Mouse (Mus musculus): ENCODE measurements around the gene Tpra1. TPM values are rescaled to one million over a fixed set of nuclear protein-coding genes. Genes with fewer than 3 reads are reported as not detected.

Gene Tpra1
- polyA plus RNA-seq, 1 experiment from 2014 or later, result 41.4 TPM

DNA sequence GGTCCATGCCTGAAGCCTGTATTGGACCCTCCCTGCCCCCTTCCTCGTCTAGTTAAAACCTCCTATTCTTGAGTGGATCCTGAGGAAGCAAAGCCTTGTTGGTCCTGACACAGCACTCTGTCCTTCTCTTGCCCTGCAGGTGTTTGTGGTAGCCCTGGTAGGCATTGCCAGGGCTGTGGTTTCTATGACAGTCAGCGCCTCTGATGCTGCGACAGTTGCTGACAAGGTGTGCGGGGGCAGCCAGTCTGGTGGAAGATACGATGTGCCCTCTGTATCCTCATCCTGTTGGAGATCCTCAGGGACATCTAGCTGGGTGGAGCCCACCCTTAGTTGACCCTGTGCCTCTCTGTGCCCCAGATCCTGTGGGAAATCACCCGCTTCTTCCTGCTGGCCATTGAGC is 7.1 kb downstream of the Tpra1 start:
- H3K27ac ChIP-seq, result no peak overlapping the region
- peaks cover 46% of the 10 kb centered on the region for H3K4me1 ChIP-seq (replicated peaks)
- H3K9me3 ChIP-seq (replicated peaks), result no peaks in the 10 kb centered on the region
- H3K4me3 ChIP-seq, result no peak overlapping the region
- no peak overlapping the region for H3K9ac ChIP-seq
- no peaks in the 10 kb centered on the region for H3K27me3 ChIP-seq
- ATAC-seq (replicated peaks; ENCODE audit: insufficient number of reproducible peaks, insufficient read depth, low FRiP score, low read depth), result no peak
- WGBS, result 75% methylated on average over 6 of the region's 6 CpGs
- no peak overlapping the region for H3K4me2 ChIP-seq
- peaks cover 26% of the 10 kb centered on the region; the same call in 1 of the 2 replicates for H3K36me3 ChIP-seq

DNA sequence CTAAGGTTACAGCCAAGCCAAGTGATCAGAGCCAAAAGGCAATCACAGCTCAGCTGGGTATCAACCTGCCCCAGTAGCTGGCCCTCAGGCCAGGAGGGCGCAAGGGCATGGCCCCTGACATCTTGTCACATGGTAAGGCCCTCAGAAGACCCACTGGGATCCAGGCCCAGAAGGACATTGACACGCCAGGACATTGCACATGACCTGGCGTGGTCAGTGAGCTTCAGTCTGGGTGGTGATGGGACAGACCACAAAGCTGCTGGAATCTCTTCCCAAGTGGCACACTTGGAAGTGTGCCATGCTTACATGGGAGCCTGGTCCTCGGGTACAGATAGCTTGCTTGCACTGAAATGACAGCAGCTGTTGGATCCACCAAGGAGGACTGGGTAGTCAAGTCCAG is 11.0 kb downstream of the Tpra1 start:
- H3K4me3 ChIP-seq, result no peak overlapping the region
- peaks cover 26% of the 10 kb centered on the region; the same call in 1 of the 2 replicates for H3K36me3 ChIP-seq
- no peaks in the 10 kb centered on the region for H3K27me3 ChIP-seq
- no peak overlapping the region for H3K4me2 ChIP-seq
- peak overlapping the region; percentile 47; the same call in 1 of the 2 replicates for H3K27ac ChIP-seq
- ATAC-seq (replicated peaks; ENCODE audit: insufficient number of reproducible peaks, insufficient read depth, low FRiP score, low read depth), result no peak
- H3K9ac ChIP-seq, result no peak overlapping the region
- peaks cover 24% of the 10 kb centered on the region for H3K4me1 ChIP-seq (replicated peaks)
- H3K9me3 ChIP-seq (replicated peaks), result no peaks in the 10 kb centered on the region
- 54% methylated on average over 4 of the region's 4 CpGs for WGBS

DNA sequence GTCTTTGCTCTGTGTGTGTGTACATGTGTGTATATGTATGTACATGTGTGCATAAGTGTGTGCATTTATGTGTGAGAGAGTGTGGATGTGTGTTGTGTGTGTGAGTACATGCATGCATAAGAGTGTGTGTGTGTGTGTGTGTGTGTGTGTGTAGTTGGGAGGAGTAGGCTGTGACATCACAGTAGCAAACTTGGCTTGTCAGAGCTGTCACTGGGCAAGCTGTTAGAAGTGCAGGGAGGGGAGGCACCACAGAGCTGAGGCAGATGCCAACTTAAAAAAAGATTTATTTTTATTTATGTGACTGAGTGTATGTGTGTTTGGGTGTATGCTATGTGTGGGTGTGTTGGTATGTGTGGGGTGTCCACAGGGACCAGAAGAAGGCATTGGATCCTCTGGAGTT is 11.4 kb downstream of the Tpra1 start:
- Histone ChIP-seq H3K9ac (no peak overlapping the region), H3K4me3 (no peak overlapping the region), H3K27ac (0 out of 2 replicates have a peak overlapping the region, but pooled peaks have one; percentile 47), H3K4me2 (no peak overlapping the region), H3K4me1 (replicated peaks) (peaks cover 24% of the 10 kb centered on the region), H3K36me3 (peaks cover 26% of the 10 kb centered on the region; the same call in 1 of the 2 replicates), H3K27me3 (no peaks in the 10 kb centered on the region), H3K9me3 (replicated peaks) (no peaks in the 10 kb centered on the region)
- ATAC-seq (replicated peaks; ENCODE audit: insufficient number of reproducible peaks, insufficient read depth, low FRiP score, low read depth), result no peak

GRCm38 (mm10) chr6:88914799-88915198 is 12.7 kb downstream of the Tpra1 start:
- Histone ChIP-seq H3K27me3 (no peaks in the 10 kb centered on the region), H3K9me3 (replicated peaks) (no peaks in the 10 kb centered on the region), H3K4me2 (no peak overlapping the region), H3K36me3 (peaks cover 18% of the 10 kb centered on the region; the same call in 1 of the 2 replicates), H3K4me1 (replicated peaks) (peaks cover 24% of the 10 kb centered on the region), H3K4me3 (no peak overlapping the region), H3K9ac (no peak overlapping the region), H3K27ac (peak overlapping the region; percentile 20)
- 44% methylated on average over 5 of the region's 5 CpGs for WGBS
- no peak for ATAC-seq (replicated peaks; ENCODE audit: insufficient number of reproducible peaks, insufficient read depth, low FRiP score, low read depth)

DNA sequence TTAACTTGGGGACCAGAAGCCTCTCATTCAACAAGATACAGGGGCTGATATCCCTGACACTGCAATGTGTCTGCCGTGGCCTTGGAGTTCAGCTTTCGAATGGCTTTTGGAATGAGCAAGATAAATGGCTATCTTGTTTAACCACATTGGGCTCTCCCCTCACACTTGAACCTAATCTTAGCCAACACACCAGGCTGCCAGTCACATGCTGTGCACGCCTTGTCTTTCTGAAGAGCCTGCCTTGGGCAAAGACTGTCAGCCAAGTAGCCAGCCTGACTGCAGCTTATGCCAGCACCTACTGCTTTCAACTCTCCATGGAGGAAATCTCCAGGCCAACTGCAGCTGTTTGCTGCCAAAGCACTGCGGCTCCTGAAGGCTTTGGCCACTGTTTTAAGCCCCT is 13.5 kb downstream of the Tpra1 start:
- no peak overlapping the region for H3K4me2 ChIP-seq
- peak overlapping the region; percentile 20 for H3K27ac ChIP-seq
- no peak overlapping the region for H3K9ac ChIP-seq
- H3K36me3 ChIP-seq, result peaks cover 12% of the 10 kb centered on the region; the same call in 1 of the 2 replicates
- no peaks in the 10 kb centered on the region for H3K27me3 ChIP-seq
- no peak; the same call in 1 of the 2 replicates for ATAC-seq (replicated peaks; ENCODE audit: insufficient number of reproducible peaks, insufficient read depth, low FRiP score, low read depth)
- H3K4me1 ChIP-seq (replicated peaks), result peaks cover 24% of the 10 kb centered on the region
- WGBS, result 36% methylated on average over 4 of the region's 4 CpGs
- no peak overlapping the region for H3K4me3 ChIP-seq
- no peaks in the 10 kb centered on the region for H3K9me3 ChIP-seq (replicated peaks)

- Histone ChIP-seq H3K9me3 (replicated peaks) (no peaks in the 10 kb centered on the region), H3K27ac (no peak overlapping the region), H3K4me1 (replicated peaks) (peaks cover 24% of the 10 kb centered on the region), H3K4me3 (no peak overlapping the region), H3K36me3 (peaks cover 6% of the 10 kb centered on the region; the same call in 1 of the 2 replicates), H3K4me2 (no peak overlapping the region), H3K9ac (no peak overlapping the region), H3K27me3 (no peaks in the 10 kb centered on the region)
- no peak for ATAC-seq (replicated peaks; ENCODE audit: insufficient number of reproducible peaks, insufficient read depth, low FRiP score, low read depth)
- WGBS, result 71% methylated on average over 1 of the region's 1 CpGs
Measured at GRCm38 (mm10) chr6:88916153-88916552, 14.1 kb downstream of the Tpra1 start.

DNA sequence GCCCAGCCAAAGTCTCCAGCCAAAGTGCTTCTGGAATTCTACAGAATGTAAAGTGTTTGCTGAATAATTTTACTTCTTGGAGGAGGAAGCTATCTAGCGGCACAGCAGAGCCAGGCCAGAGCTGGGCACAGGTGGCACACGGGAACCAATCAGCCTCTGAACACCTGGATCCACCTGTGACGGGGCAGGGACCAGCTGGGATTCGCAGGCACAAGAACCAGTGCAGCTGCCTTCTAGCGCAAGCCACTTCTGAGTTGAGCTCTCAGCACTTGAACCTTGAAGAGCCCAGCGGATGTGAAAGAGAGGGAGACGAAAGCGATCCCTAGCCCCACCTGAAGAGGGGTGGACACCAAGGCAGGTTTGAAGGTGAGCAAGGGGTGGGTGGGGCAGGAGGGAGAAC is 16.8 kb downstream of the Tpra1 start:
- no peak for ATAC-seq (replicated peaks; ENCODE audit: insufficient number of reproducible peaks, insufficient read depth, low FRiP score, low read depth)
- Histone ChIP-seq H3K27me3 (no peaks in the 10 kb centered on the region), H3K36me3 (no peaks in the 10 kb centered on the region), H3K4me2 (no peak overlapping the region), H3K4me3 (no peak overlapping the region), H3K9me3 (replicated peaks) (no peaks in the 10 kb centered on the region), H3K4me1 (replicated peaks) (peaks cover 9% of the 10 kb centered on the region), H3K9ac (no peak overlapping the region), H3K27ac (no peak overlapping the region)
- 75% methylated on average over 8 of the region's 8 CpGs for WGBS

- H3K36me3 ChIP-seq, result no peaks in the 10 kb centered on the region
- peaks cover 47% of the 10 kb centered on the region for H3K4me1 ChIP-seq (replicated peaks)
- ATAC-seq (replicated peaks; ENCODE audit: insufficient number of reproducible peaks, insufficient read depth, low FRiP score, low read depth), result peak; percentile 72
- WGBS, result 14% methylated on average over 5 of the region's 5 CpGs
- H3K27ac ChIP-seq, result peak overlapping the region; percentile 77
- no peak overlapping the region for H3K4me3 ChIP-seq
- H3K27me3 ChIP-seq, result no peaks in the 10 kb centered on the region
- no peaks in the 10 kb centered on the region for H3K9me3 ChIP-seq (replicated peaks)
- no peak overlapping the region for H3K4me2 ChIP-seq
- H3K9ac ChIP-seq, result no peak overlapping the region
Measured at GRCm38 (mm10) chr6:88924502-88925275, 22.6 kb downstream of the Tpra1 start.

DNA sequence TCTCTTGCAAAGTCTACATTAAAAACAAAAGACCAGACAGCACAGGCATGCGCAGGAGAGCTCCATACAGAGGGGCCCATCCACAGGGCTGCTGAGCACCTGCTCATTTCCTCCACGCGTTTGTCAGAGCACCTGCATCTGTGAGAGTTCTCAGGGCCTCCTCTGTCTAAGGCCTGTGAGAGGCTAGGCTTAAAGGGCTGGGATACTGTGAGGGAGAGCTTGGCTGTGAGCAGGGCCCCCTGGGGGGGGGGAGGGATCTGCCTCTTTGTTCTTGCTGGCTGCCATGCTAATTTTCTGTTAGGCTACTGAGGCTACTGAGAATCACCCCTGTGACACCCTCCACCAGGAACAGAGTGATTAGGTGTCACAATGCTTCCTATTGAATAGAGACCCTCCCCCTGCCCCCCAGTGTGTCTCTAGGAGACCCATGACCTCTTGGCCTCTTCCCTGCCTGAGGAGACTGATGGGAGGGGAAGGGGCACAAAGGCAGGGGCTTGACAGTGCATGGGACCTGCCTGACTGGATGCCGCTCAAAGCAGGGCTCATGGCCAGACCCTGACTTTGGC is 23.7 kb downstream of the Tpra1 start:
- peak overlapping the region; percentile 77 for H3K27ac ChIP-seq
- 36% methylated on average over 4 of the region's 4 CpGs for WGBS
- H3K4me3 ChIP-seq, result no peak overlapping the region
- H3K36me3 ChIP-seq, result no peaks in the 10 kb centered on the region
- H3K27me3 ChIP-seq, result no peaks in the 10 kb centered on the region
- H3K4me2 ChIP-seq, result no peak overlapping the region
- H3K9ac ChIP-seq, result no peak overlapping the region
- no peaks in the 10 kb centered on the region for H3K9me3 ChIP-seq (replicated peaks)
- H3K4me1 ChIP-seq (replicated peaks), result peaks cover 51% of the 10 kb centered on the region
- ATAC-seq (replicated peaks; ENCODE audit: insufficient number of reproducible peaks, insufficient read depth, low FRiP score, low read depth), result peak; percentile 20

DNA sequence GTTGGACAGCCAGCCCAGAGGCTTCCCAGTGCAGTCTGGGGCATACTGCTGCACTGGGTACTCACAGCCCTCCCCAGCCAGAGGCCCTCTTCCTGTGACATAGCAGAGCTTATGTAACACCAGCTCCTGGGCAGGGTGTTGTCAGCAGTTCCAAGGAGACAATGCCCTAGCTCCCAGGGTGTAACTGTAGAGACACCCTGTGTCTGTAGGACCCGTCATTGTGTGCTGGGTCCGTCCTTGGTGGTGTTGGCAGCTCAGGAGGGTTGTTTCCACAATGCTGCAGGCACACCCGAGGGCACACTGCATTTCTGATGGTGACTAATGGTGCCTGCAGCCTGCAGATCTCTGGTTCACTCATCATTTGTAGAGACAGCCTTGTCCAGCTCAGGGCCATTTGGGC is 24.8 kb downstream of the Tpra1 start:
- no peak overlapping the region; the same call in 1 of the 2 replicates for H3K9ac ChIP-seq
- H3K27ac ChIP-seq, result peak overlapping the region; percentile 26; the same call in 1 of the 2 replicates
- 42% methylated on average over 3 of the region's 3 CpGs for WGBS
- no peaks in the 10 kb centered on the region for H3K36me3 ChIP-seq
- ATAC-seq (replicated peaks; ENCODE audit: insufficient number of reproducible peaks, insufficient read depth, low FRiP score, low read depth), result peak; percentile 36; the same call in 1 of the 2 replicates
- H3K4me1 ChIP-seq (replicated peaks), result peaks cover 51% of the 10 kb centered on the region
- H3K4me3 ChIP-seq, result no peak overlapping the region
- no peak overlapping the region for H3K4me2 ChIP-seq
- no peaks in the 10 kb centered on the region for H3K27me3 ChIP-seq
- no peaks in the 10 kb centered on the region for H3K9me3 ChIP-seq (replicated peaks)

DNA sequence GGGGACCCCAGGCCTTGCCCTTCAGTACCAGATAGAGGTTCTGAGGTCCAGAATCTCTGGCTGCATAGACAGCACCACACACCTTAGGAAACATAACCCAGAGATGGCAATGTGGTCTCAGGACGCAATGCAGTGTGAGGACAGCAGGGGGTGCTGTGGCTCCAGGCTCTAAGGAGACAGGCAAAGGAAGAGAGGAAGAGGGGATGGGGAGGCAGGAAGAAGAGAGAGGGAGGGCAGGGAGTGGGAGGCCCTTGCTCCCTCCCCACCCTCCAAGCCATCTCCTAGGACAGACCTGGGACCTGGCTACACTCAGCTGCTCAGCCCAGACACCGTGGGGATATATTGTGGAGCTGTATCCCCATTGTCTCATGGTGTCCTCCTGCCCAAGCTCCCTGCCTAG is 25.5 kb downstream of the Tpra1 start:
- WGBS, result 7% methylated on average over 2 of the region's 2 CpGs
- 0 out of 2 replicates have a peak, but pooled peaks have one; percentile 4 for ATAC-seq (replicated peaks; ENCODE audit: insufficient number of reproducible peaks, insufficient read depth, low FRiP score, low read depth)

More for the DNA sequence above, 25.5 kb downstream of the Tpra1 start:
- Histone ChIP-seq H3K36me3 (no peaks in the 10 kb centered on the region), H3K9me3 (replicated peaks) (no peaks in the 10 kb centered on the region), H3K27ac (no peak overlapping the region), H3K4me1 (replicated peaks) (peaks cover 51% of the 10 kb centered on the region), H3K4me3 (no peak overlapping the region), H3K27me3 (no peaks in the 10 kb centered on the region), H3K4me2 (no peak overlapping the region), H3K9ac (no peak overlapping the region)

All from heart, embryonic 15.5 days (tissue).